Mouse (Mus musculus): ENCODE measurements around the gene Mettl1. TPM values are rescaled to one million over a fixed set of nuclear protein-coding genes. Genes with fewer than 3 reads are reported as not detected.
A peak's percentile ranks its signal among the peaks of the same experiment; 100 is the strongest.

Gene Mettl1
- polyA plus RNA-seq, 2 experiments = 48.6 to 59.1 TPM

DNA sequence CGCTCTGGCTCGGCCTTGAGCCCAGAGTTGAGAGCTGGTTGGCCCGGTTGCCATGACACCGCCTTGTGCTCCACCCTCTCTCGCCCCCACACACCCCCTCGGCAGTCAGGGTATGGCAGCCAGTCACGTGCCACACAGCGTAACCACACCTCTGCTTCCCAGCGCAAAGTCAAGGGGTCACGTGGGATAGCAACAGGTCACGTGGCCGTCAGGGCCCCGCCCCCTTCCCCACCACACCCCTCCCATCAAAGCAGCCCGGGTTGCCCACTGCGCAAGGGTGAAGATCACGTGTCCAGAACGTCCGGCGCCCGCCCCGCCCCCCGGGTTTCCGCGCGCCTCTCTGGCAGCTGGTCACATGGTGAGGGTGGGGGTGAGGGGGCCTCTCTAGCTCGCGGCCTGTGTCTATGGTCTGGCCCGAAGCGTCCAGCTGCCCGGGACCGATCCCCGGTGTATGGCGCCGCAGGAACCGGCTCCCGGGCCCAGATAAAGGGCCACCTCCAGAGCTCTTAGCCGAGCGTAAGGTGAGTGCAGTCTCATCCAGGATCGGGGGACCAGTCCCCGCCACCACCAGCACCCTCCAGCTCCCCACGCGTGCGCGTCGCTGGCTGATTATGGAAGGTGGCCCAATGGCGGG is 22.1 kb downstream of the Mettl1 start, which contains the start of gene Cdk4:
Gene Cdk4, plus strand, starts transcription at position 296 of the 634 bp plus-strand sequence.
- WGBS = under 1% methylated on average over 46 of the region's 46 CpGs
- DNase-seq (ENCODE audit: low spot score) (peak; percentile 98), ATAC-seq (ENCODE audit: low FRiP score, low read depth) (peak; percentile 91)
- H3K4me3 ChIP-seq (replicated peaks; ENCODE audit: low read length) = peak within 1 kb of the TSS; percentile 86
- peak within 1 kb of the TSS; percentile 84 for H3K27ac ChIP-seq (replicated peaks; ENCODE audit: low read depth, low read length)
- peak within 1 kb of the TSS; percentile 94 for H3K9ac ChIP-seq (ENCODE audit: low read depth, low read length, severe bottlenecking)
- peak; percentile 93; the same call in 1 of the 2 replicates for TF ChIP-seq POLR2A (IDR thresholded peaks at IDR 0.05; ENCODE audit: borderline replicate concordance, extremely low read depth, insufficient read depth, insufficient read length)
- peaks cover 12% of the 10 kb centered on the region; the same call in 1 of the 2 replicates for H3K4me1 ChIP-seq (ENCODE audit: control insufficient read depth, insufficient read depth, low read length)
- peaks cover 11% of the 10 kb centered on the region; the same call in 1 of the 2 replicates for H3K27me3 ChIP-seq (ENCODE audit: control insufficient read depth, insufficient read depth, low read length)
- H3K4me2 ChIP-seq (replicated peaks; ENCODE audit: low read depth, low read length, severe bottlenecking) = peak within 1 kb of the TSS; percentile 78
- H3K9me3 ChIP-seq (ENCODE audit: control insufficient read depth, low read length) = no peaks in the 10 kb centered on the region
- H3K36me3 ChIP-seq (ENCODE audit: control insufficient read depth, insufficient read depth, low read length) = peaks cover 41% of the 10 kb centered on the region

GRCm38 (mm10) chr10:127063913-127064870 is 23.0 kb downstream of the Mettl1 start:
- WGBS = 12% methylated on average over 37 of the region's 37 CpGs
- H3K36me3 ChIP-seq (ENCODE audit: control insufficient read depth, insufficient read depth, low read length) = peaks cover 44% of the 10 kb centered on the region

DNA sequence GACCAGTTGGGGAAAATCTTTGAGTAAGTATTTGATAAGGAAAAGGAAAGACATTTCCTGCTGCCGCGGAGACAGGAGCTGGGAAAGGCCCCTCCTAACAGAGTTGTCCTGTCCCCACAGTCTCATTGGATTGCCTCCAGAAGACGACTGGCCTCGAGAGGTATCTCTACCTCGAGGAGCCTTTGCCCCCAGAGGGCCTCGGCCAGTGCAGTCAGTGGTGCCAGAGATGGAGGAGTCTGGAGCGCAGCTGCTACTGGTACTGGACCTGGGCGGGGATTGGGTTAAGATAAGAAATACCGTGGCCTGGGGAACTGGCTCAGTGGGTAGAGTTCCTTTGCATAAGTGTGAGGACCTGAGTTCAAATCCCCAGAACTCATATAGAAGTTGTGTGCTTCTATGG is 24.8 kb downstream of the Mettl1 start:
- Histone ChIP-seq H3K27ac (replicated peaks; ENCODE audit: low read depth, low read length) (no peak overlapping the region), H3K9me3 (ENCODE audit: control insufficient read depth, low read length) (no peaks in the 10 kb centered on the region), H3K27me3 (ENCODE audit: control insufficient read depth, insufficient read depth, low read length) (peaks cover 2% of the 10 kb centered on the region; the same call in 1 of the 2 replicates), H3K4me1 (ENCODE audit: control insufficient read depth, insufficient read depth, low read length) (peaks cover 18% of the 10 kb centered on the region; the same call in 1 of the 2 replicates), H3K4me3 (replicated peaks; ENCODE audit: low read length) (no peak overlapping the region), H3K4me2 (replicated peaks; ENCODE audit: low read depth, low read length, severe bottlenecking) (no peak overlapping the region), H3K9ac (ENCODE audit: low read depth, low read length, severe bottlenecking) (no peak overlapping the region), H3K36me3 (ENCODE audit: control insufficient read depth, insufficient read depth, low read length) (peaks cover 44% of the 10 kb centered on the region)
- ATAC-seq (ENCODE audit: low FRiP score, low read depth) (no peak), DNase-seq (ENCODE audit: low spot score) (no peak)
- TF ChIP-seq POLR2A (IDR thresholded peaks at IDR 0.05; ENCODE audit: borderline replicate concordance, extremely low read depth, insufficient read depth, insufficient read length) = no peak
- WGBS = 89% methylated on average over 9 of the region's 9 CpGs

More at GRCm38 (mm10) chr10:127063913-127064870, 23.0 kb downstream of the Mettl1 start:
- no peak for DNase-seq (ENCODE audit: low spot score)
- H3K4me1 ChIP-seq (ENCODE audit: control insufficient read depth, insufficient read depth, low read length) = peaks cover 14% of the 10 kb centered on the region; the same call in 1 of the 2 replicates
- H3K9me3 ChIP-seq (ENCODE audit: control insufficient read depth, low read length) = no peaks in the 10 kb centered on the region
- peaks cover 11% of the 10 kb centered on the region; the same call in 1 of the 2 replicates for H3K27me3 ChIP-seq (ENCODE audit: control insufficient read depth, insufficient read depth, low read length)
- H3K4me2 ChIP-seq (replicated peaks; ENCODE audit: low read depth, low read length, severe bottlenecking) = peak overlapping the region; percentile 78
- ATAC-seq (ENCODE audit: low FRiP score, low read depth) = no peak
- H3K9ac ChIP-seq (ENCODE audit: low read depth, low read length, severe bottlenecking) = peak overlapping the region; percentile 94
- peak overlapping the region; percentile 84 for H3K27ac ChIP-seq (replicated peaks; ENCODE audit: low read depth, low read length)
- TF ChIP-seq POLR2A (IDR thresholded peaks at IDR 0.05; ENCODE audit: borderline replicate concordance, extremely low read depth, insufficient read depth, insufficient read length) = no peak
- peak overlapping the region; percentile 86 for H3K4me3 ChIP-seq (replicated peaks; ENCODE audit: low read length)

- H3K9me3 ChIP-seq (ENCODE audit: control insufficient read depth, low read length) = no peaks in the 10 kb centered on the region
- DNase-seq (ENCODE audit: low spot score) = no peak
- H3K4me1 ChIP-seq (ENCODE audit: control insufficient read depth, insufficient read depth, low read length) = peaks cover 20% of the 10 kb centered on the region; the same call in 1 of the 2 replicates
- ATAC-seq (ENCODE audit: low FRiP score, low read depth) = no peak
- H3K4me3 ChIP-seq (replicated peaks; ENCODE audit: low read length) = no peak overlapping the region
- 87% methylated on average over 14 of the region's 14 CpGs for WGBS
- H3K27ac ChIP-seq (replicated peaks; ENCODE audit: low read depth, low read length) = no peak overlapping the region
- H3K9ac ChIP-seq (ENCODE audit: low read depth, low read length, severe bottlenecking) = no peak overlapping the region
- H3K4me2 ChIP-seq (replicated peaks; ENCODE audit: low read depth, low read length, severe bottlenecking) = no peak overlapping the region
- no peaks in the 10 kb centered on the region for H3K27me3 ChIP-seq (ENCODE audit: control insufficient read depth, insufficient read depth, low read length)
- peaks cover 44% of the 10 kb centered on the region for H3K36me3 ChIP-seq (ENCODE audit: control insufficient read depth, insufficient read depth, low read length)
- TF ChIP-seq POLR2A (IDR thresholded peaks at IDR 0.05; ENCODE audit: borderline replicate concordance, extremely low read depth, insufficient read depth, insufficient read length) = no peak
These were observed 25.4 kb downstream of the Mettl1 start for GRCm38 (mm10) chr10:127066519-127067018.

Measured in limb, embryonic 14.5 days (tissue).